Mouse (Mus musculus) adrenal gland, adult 10 weeks (tissue): ENCODE data around the gene Nucb2. TPM values are rescaled to one million over a fixed set of nuclear protein-coding genes. Genes with fewer than 3 reads are reported as not detected.

Experiments
- polyA plus RNA-seq: library from polyadenylated mRNA; stranded (reverse); fragments of 350-450 nt; fragmentation: Illumina TruSeq; extraction: RNeasy Lipid Tissue Mini Kit (QIAGEN cat#74804); gene quantifications from one replicate; pipeline ENCODE4 v1.2.3, GENCODE M21; 2014; ENCODE audit warnings: low read depth, low replicate concordance

The Nucb2 gene
- 83.6 TPM for polyA plus RNA-seq

GRCm38 (mm10) chr7:116503879-116504817 is at the start of gene Nucb2:
Gene Nucb2 (plus strand): TSS chr7:116504369.

Other genes with a start within 250 kb of the Nucb2 start
- gene Plekha7, start 196.0 kb upstream of the Nucb2 start, polyA plus RNA-seq, result 7.2 TPM
- 498 TPM for gene Rps13, start 170.2 kb upstream of the Nucb2 start, polyA plus RNA-seq
- gene Pik3c2a, start 60.9 kb upstream of the Nucb2 start, polyA plus RNA-seq, result 82.5 TPM